Mouse (Mus musculus) CH12F3 (cell line): ENCODE data around the gene Ttc23.

ENCODE experiments used
- in situ Hi-C: fragments of 300-500 bp; cut with MboI; formaldehyde crosslinking; loops from 2 replicates; pipeline ENCODE4 v1.14.3; 2020; ENCODE audit warnings: low sequenced_read_pairs

The Ttc23 gene

GRCm38 (mm10) chr7:67644291-67644690 lies 2.9 kb upstream of the Ttc23 start:
- in situ Hi-C loops: loop anchor here (25.0 kb wide), 1 partner anchor 832 kb away; no protein-coding TSS in a partner anchor

GRCm38 (mm10) chr7:67644833-67645680 lies 2.2 kb upstream of the Ttc23 start, which contains the start of gene Lrrc28:
TSS of gene Lrrc28 (minus strand) at chr7:67645268.
- in situ Hi-C loops: loop anchor here (25.0 kb wide), 1 partner anchor 833 kb away; no protein-coding TSS in a partner anchor

GRCm38 (mm10) chr7:67645681-67646014 lies 1.6 kb upstream of the Ttc23 start:
- in situ Hi-C loops: loop anchor here (25.0 kb wide), 1 partner anchor 833 kb away; no protein-coding TSS in a partner anchor

GRCm38 (mm10) chr7:67646131-67646530 lies 1.1 kb upstream of the Ttc23 start:
- in situ Hi-C loops: loop anchor here (25.0 kb wide), 1 partner anchor 834 kb away; no protein-coding TSS in a partner anchor

GRCm38 (mm10) chr7:67648376-67648775 lies 1.2 kb downstream of the Ttc23 start:
- in situ Hi-C loops: loop anchor here (25.0 kb wide), 1 partner anchor 836 kb away; no protein-coding TSS in a partner anchor

GRCm38 (mm10) chr7:67652211-67652610 lies 5.0 kb downstream of the Ttc23 start:
- in situ Hi-C loops: no loop called here

- in situ Hi-C loops: no loop called here
These were observed 7.5 kb downstream of the Ttc23 start for GRCm38 (mm10) chr7:67654668-67655067.

GRCm38 (mm10) chr7:67655186-67655585 lies 8.0 kb downstream of the Ttc23 start:
- in situ Hi-C loops: no loop called here

GRCm38 (mm10) chr7:67658110-67658509 lies 10.9 kb downstream of the Ttc23 start:
- in situ Hi-C loops: no loop called here

- in situ Hi-C loops: no loop called here
These were observed 15.2 kb downstream of the Ttc23 start for GRCm38 (mm10) chr7:67662424-67662823.

GRCm38 (mm10) chr7:67663981-67664694 lies 16.9 kb downstream of the Ttc23 start:
- in situ Hi-C loops: no loop called here

- in situ Hi-C loops: no loop called here
These were observed 23.8 kb downstream of the Ttc23 start for GRCm38 (mm10) chr7:67670965-67671364.

- in situ Hi-C loops: no loop called here
These were observed 25.4 kb downstream of the Ttc23 start for GRCm38 (mm10) chr7:67672650-67673049.

- in situ Hi-C loops: no loop called here
These were observed 26.4 kb downstream of the Ttc23 start for GRCm38 (mm10) chr7:67673656-67674055.

GRCm38 (mm10) chr7:67678878-67679499 lies 31.8 kb downstream of the Ttc23 start:
- in situ Hi-C loops: no loop called here

GRCm38 (mm10) chr7:67681078-67681477 lies 33.9 kb downstream of the Ttc23 start:
- in situ Hi-C loops: no loop called here

GRCm38 (mm10) chr7:67683006-67683405 lies 35.8 kb downstream of the Ttc23 start:
- in situ Hi-C loops: no loop called here

GRCm38 (mm10) chr7:67686545-67686944 lies 39.3 kb downstream of the Ttc23 start:
- in situ Hi-C loops: no loop called here

- in situ Hi-C loops: no loop called here
These were observed 41.1 kb downstream of the Ttc23 start for GRCm38 (mm10) chr7:67688281-67688680.

GRCm38 (mm10) chr7:67689793-67690192 lies 42.6 kb downstream of the Ttc23 start:
- in situ Hi-C loops: no loop called here

GRCm38 (mm10) chr7:67691036-67691435 lies 43.8 kb downstream of the Ttc23 start:
- in situ Hi-C loops: no loop called here
